Mouse (Mus musculus) layer of hippocampus, adult 18-20 months (tissue): ENCODE data around the gene Phf12. TPM values are rescaled to one million over a fixed set of nuclear protein-coding genes. Genes with fewer than 3 reads are reported as not detected.
"Not testable (repeated sequence)": the region's sequence is repeated elsewhere in the genome, so short reads cannot be mapped to it uniquely, and the experiment has no call there.

Source experiments
- DNase-seq, 2 experiments: peaks; one replicate each; pipeline ENCODE4 v3.0.0; 2022; ENCODE audit warnings: low spot score in 2 of 2
- total RNA-seq, 2 experiments: library from RNA; stranded (reverse); gene quantifications; 2 replicates each; pipeline ENCODE4 v1.2.3; 2021

The Phf12 gene
- total RNA-seq, 2 experiments from 2014 or later = 52.6 to 55.4 TPM

- DNase-seq = no peak
Measured at GRCm38 (mm10) chr11:78030600-78030999, 48.0 kb downstream of the Phf12 start.

GRCm38 (mm10) chr11:78031389-78031788, 48.8 kb downstream of the Phf12 start:
- no peak for DNase-seq

- peak; percentile 83 to 86 for DNase-seq
Measured at GRCm38 (mm10) chr11:78031947-78032808, 49.6 kb downstream of the Phf12 start, which contains the start of gene Dhrs13. Gene Dhrs13 (plus strand): TSS chr11:78032280.

GRCm38 (mm10) chr11:78032809-78033195, 50.2 kb downstream of the Phf12 start:
- DNase-seq = no peak

DNA sequence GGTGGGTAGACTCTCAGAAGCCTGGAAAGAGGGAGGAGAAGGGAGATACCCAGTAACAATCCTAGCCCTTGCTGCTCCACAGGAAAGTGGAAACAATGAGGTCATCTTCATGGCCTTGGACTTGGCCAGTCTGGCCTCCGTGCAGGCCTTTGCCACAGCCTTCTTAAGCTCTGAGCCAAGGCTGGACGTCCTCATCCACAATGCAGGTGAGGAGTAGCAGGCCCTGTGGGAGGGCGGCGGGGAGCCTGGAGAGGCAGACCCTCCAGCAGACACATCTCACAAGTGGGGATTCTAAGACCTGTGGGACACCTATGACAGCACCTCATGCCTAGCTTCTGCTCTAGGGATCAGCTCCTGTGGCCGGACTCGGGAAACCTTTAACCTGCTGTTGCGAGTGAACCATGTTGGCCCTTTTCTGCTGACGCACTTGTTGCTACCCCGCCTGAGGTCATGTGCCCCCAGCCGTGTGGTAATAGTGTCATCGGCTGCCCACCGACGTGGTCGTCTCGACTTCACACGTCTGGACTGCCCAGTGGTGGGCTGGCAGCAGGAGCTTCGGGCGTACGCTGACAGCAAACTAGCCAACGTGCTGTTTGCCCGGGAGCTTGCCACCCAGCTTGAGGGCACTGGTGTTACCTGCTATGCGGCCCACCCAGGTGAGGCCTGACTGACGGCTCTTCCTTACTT, 51.5 kb downstream of the Phf12 start:
- no peak for DNase-seq

DNA sequence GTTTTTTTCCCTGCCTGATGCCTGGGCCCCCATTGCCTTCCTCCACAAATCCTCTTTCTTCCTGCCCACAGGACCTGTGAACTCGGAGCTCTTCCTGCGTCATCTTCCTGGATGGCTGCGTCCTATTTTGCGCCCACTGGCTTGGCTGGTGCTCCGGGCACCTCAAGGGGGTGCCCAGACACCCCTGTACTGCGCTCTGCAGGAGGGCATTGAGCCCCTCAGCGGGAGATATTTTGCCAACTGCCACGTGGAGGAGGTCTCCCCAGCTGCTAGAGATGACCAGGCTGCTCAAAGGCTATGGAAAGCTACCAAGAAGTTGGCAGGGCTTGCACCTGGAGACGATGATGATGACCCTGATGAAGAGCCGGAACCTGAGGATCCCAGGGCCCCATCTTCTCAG, 54.2 kb downstream of the Phf12 start:
- no peak for DNase-seq

- DNase-seq = peak in 1 of 2 experiments; percentile 30
Measured at GRCm38 (mm10) chr11:78037831-78038752, 55.5 kb downstream of the Phf12 start, which contains the start of gene Flot2. Gene Flot2 (plus strand): TSS chr11:78037931.

DNA sequence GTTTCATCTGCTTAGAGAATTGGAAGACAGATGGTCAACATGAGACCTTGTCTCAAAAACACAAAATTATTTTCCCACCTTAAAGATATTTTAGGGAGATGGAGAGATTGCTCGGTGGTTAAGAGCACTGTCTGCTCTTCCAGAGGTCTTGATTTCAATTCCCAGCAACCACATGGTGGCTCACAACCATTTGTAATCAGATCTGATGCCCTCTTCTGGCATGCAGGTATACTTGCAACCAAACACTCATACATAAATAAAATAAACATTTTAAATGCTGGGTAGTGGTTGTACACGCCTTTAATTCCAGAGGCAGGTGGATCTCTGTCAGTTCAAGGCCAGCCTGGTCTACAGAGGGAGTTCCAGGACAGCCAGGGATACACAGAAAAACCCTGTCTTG, 58.3 kb downstream of the Phf12 start:
- no peak for DNase-seq

GRCm38 (mm10) chr11:78042290-78042870, 59.8 kb downstream of the Phf12 start:
- not testable (repeated sequence) for DNase-seq

GRCm38 (mm10) chr11:78044758-78045251, 62.3 kb downstream of the Phf12 start:
- peak in 1 of 2 experiments; percentile 44 for DNase-seq

DNA sequence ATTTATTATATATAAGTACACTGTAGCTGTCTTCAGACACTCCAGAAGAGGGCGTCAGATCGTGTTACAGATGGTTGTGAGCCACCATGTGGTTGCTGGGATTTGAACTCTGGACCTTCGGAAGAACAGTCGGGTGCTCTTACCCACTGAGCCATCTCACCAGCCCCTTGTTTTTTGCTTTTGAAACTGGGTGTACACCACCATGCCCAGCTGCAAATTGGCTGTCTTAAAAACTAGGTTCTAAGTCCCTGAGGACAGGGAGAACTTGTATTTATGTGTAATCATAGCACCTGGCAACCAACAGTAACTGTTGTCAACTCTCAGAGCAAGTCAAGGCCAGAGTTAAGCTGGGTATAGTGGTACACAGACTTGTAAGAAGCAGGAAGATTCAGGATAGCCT, 66.1 kb downstream of the Phf12 start:
- DNase-seq = not testable (repeated sequence)

DNA sequence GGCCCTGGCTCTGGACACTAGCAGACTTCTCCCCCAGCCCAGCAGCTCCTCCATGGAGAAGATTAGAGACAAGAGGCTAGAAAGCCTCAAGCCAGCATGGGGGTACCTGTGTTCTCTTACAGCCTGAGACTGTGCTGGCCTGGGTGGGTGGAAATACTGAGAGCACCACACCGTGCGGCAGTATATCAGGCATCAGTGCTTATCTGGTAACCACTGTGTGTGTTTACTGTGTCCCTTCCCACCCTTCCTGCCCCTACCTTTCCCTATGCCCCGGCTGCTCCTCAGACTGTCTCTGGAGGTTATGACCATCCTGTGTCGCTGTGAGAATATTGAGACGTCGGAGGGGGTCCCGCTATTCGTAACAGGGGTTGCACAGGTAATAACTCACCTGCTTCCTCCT, 70.5 kb downstream of the Phf12 start:
- no peak for DNase-seq

- DNase-seq = no peak
Measured at GRCm38 (mm10) chr11:78056946-78057345, 74.4 kb downstream of the Phf12 start.

- peak; percentile 22 to 63 for DNase-seq
Measured at GRCm38 (mm10) chr11:78059833-78060757, 77.5 kb downstream of the Phf12 start.

DNA sequence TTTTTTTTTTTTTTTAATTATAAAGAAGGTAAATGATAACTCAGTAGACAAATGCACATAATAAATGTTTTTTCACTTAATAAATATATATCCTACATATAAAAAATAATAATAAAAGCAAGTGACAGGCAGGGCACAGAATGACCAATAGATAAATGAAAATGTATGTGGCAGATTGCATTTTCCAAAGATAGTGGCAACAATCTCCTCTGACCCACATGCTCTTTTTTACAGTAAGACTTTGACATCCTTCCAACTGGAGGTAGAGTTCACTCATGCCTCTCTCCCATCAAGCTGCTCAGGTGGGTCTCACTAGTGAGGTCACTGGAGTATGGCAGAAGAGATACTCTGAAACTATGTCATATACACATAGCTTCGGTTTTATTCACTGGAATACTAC, 80.0 kb downstream of the Phf12 start:
- no peak for DNase-seq

- no peak for DNase-seq
Measured at GRCm38 (mm10) chr11:78065906-78066305, 83.4 kb downstream of the Phf12 start.

DNA sequence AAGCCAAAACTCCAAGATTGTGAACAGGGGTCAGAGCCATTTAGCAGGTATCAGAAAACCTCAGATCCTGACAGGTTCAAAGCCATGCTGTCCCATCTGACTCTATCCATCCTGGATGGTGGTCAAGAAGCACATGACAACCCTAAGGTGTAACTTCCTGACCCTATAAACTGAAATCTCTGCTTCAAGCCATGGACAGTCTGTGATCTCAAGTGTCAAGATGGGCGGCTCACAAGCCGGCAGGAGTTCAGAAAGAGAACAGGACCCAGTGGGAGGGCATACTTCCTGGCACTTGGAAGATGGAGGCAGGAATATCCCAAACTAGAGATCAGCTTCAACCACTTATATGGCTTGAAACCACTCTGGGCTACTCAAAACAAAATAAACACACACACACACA, 84.1 kb downstream of the Phf12 start:
- no peak for DNase-seq

DNA sequence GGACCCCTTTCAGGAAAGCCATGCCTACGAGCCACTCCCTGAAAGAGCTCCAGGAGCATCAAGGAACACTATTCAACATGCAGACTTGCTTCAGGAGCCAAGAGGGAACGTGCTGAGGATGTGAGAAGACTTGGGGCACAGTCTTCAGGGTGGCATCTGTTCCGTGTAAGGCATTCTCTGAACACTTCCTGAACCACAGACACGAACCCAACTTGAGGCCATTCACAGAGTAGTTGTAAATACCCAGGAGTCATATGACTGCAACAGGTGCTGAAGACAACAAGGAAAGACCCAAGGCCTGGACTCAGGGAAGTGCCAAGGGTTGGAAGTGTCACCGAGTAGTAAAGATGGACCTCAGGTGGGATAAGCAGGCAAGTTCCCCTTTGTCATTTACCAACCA, 85.0 kb downstream of the Phf12 start:
- DNase-seq = no peak

- no peak for DNase-seq
Measured at GRCm38 (mm10) chr11:78069130-78069529, 86.6 kb downstream of the Phf12 start.

- DNase-seq = no peak
Measured at GRCm38 (mm10) chr11:78069646-78070045, 87.1 kb downstream of the Phf12 start.
